ENCODE assay signal across 8 mouse cellular contexts in genomic region chr12:80644506-80644868, GRCm38 (mm10). TPM values are rescaled to one million over a fixed set of nuclear protein-coding genes. Genes with fewer than 3 reads are reported as not detected.
DNase-seq lines count a peak whose midpoint lies in the region; ATAC-seq and TF ChIP-seq lines count a peak whose summit lies in the region.

No protein-coding gene starts in this region.

- ATAC-seq in intestine, embryonic 14.5 days (replicated peaks; ENCODE audit: low FRiP score, low TSS enrichment, low read depth) = no peak

- TF ChIP-seq POLR2A in myocyte (IDR thresholded peaks at IDR 0.05; ENCODE audit: insufficient read length, low read depth) = no peak

- peaks cover 34% of the 10 kb centered on the region for H3K4me1 ChIP-seq in embryonic facial prominence, embryonic 10.5 days
- H3K4me1 ChIP-seq in intestine, embryonic 14.5 days (replicated peaks; ENCODE audit: control insufficient read depth, insufficient read depth, low read length) = peaks cover 24% of the 10 kb centered on the region

- peaks cover 36% of the 10 kb centered on the region for H3K36me3 ChIP-seq in embryonic facial prominence, embryonic 10.5 days (replicated peaks)
- H3K36me3 ChIP-seq in intestine, embryonic 14.5 days (ENCODE audit: control insufficient read depth, insufficient read depth, low read length) = peaks cover 32% of the 10 kb centered on the region
- peaks cover 23% of the 10 kb centered on the region for H3K36me3 ChIP-seq in myocyte (ENCODE audit: control insufficient read depth, insufficient read depth)

- H3ac ChIP-seq in myocyte (ENCODE audit: control insufficient read depth, insufficient read length) = peak overlapping the region; percentile 46

- H3K4me3 ChIP-seq in left cerebral cortex, adult 2 months = peak overlapping the region; percentile 81
- peak overlapping the region; percentile 99 for H3K4me3 ChIP-seq in embryonic facial prominence, embryonic 10.5 days
- H3K4me3 ChIP-seq in intestine, embryonic 14.5 days (ENCODE audit: low read depth, low read length) = peak overlapping the region; percentile 94
- H3K4me3 ChIP-seq in myocyte = peak overlapping the region; percentile 87

- no peak for TF ChIP-seq CTCF in left cerebral cortex, adult 2 months (IDR thresholded peaks at IDR 0.05)

- H3K9ac ChIP-seq in intestine, embryonic 14.5 days (ENCODE audit: low read length) = peak overlapping the region; percentile 96

- intact Hi-C loops in left cerebral cortex, adult 2 months (cut with DNase I) = loop anchor here (5.0 kb wide), 2 partner anchors 147 to 1782 kb away; partner anchors contain the start of genes Atp6v1d and Eif2s1

- no peaks in the 10 kb centered on the region for H3K9me3 ChIP-seq in embryonic facial prominence, embryonic 10.5 days
- no peaks in the 10 kb centered on the region for H3K9me3 ChIP-seq in intestine, embryonic 14.5 days (ENCODE audit: control insufficient read depth, low read length)

- H3K4me2 ChIP-seq in intestine, embryonic 14.5 days (ENCODE audit: low read length) = peak overlapping the region; percentile 95
- peak overlapping the region; percentile 63 for H3K4me2 ChIP-seq in myocyte (ENCODE audit: low read depth)

- peak overlapping the region; percentile 97 for H3K27ac ChIP-seq in left cerebral cortex, adult 2 months
- peak overlapping the region; percentile 99 for H3K27ac ChIP-seq in embryonic facial prominence, embryonic 10.5 days (replicated peaks)
- H3K27ac ChIP-seq in intestine, embryonic 14.5 days (ENCODE audit: low read depth) = no peak overlapping the region

- peak in 1 of 2 experiments; percentile 15 for DNase-seq in left cerebral cortex, adult 2 months (ENCODE audit: extremely low spot score in 1 of 2, low spot score in 2 of 2)
- DNase-seq in left cerebral cortex, adult 11 months (ENCODE audit: low spot score) = no peak
- no peak for DNase-seq in embryonic facial prominence, embryonic 10.5 days (ENCODE audit: low spot score)
- no peak for DNase-seq in intestine, embryonic 14.5 days (ENCODE audit: low spot score)
- no peak for DNase-seq in T-cell, adult 2 months (ENCODE audit: low spot score)
- DNase-seq in kidney, adult 18-20 months = no peak
- no peak for DNase-seq in ovary, postnatal 14 days (ENCODE audit: low spot score)

- H3K79me2 ChIP-seq in myocyte (ENCODE audit: control insufficient read depth, insufficient read depth) = peaks cover 92% of the 10 kb centered on the region

- H3K27me3 ChIP-seq in embryonic facial prominence, embryonic 10.5 days (replicated peaks; ENCODE audit: low read depth, poor library complexity, severe bottlenecking) = no peaks in the 10 kb centered on the region
- H3K27me3 ChIP-seq in intestine, embryonic 14.5 days (replicated peaks; ENCODE audit: control insufficient read depth, insufficient read depth, low read length) = no peaks in the 10 kb centered on the region
- no peaks in the 10 kb centered on the region for H3K27me3 ChIP-seq in myocyte (ENCODE audit: control insufficient read depth, insufficient read depth, insufficient read length)

- 10% methylated on average over 18 of the region's 18 CpGs for WGBS in embryonic facial prominence, embryonic 10.5 days
- 6% methylated on average over 18 of the region's 18 CpGs for WGBS in intestine, embryonic 14.5 days

TF ChIP-seq in myocyte, 11 proteins besides CTCF, POLR2A, EP300 and RAD21:
- TF ChIP-seq CEBPB (IDR thresholded peaks at IDR 0.05; ENCODE audit: insufficient read depth, poor library complexity, severe bottlenecking) = no peak
- no peak for TF ChIP-seq USF1 (IDR thresholded peaks at IDR 0.05; ENCODE audit: low read depth)
- TF ChIP-seq TCF12 (IDR thresholded peaks at IDR 0.05; ENCODE audit: insufficient read depth, poor library complexity, severe bottlenecking) = no peak
- TF ChIP-seq REST (IDR thresholded peaks at IDR 0.05; ENCODE audit: insufficient read depth, insufficient read length) = no peak
- no peak for TF ChIP-seq MYOD1 (IDR thresholded peaks at IDR 0.05; ENCODE audit: control insufficient read depth in 1 of 3, insufficient read length in 2 of 3, low read depth in 2 of 3)
- TF ChIP-seq MAX (IDR thresholded peaks at IDR 0.05; ENCODE audit: low read depth) = no peak
- TF ChIP-seq SRF (IDR thresholded peaks at IDR 0.05; ENCODE audit: control insufficient read depth, insufficient read length, low read depth) = no peak
- TF ChIP-seq TCF3 (IDR thresholded peaks at IDR 0.05; ENCODE audit: insufficient read length, low read depth) = no peak
- TF ChIP-seq POLR2AphosphoS2 (IDR thresholded peaks at IDR 0.05; ENCODE audit: insufficient read length, low read depth) = no peak
- no peak for TF ChIP-seq E2F4 (IDR thresholded peaks at IDR 0.05; ENCODE audit: insufficient read depth)

RNA-seq across cellular contexts. Expression of gene Erh, which starts 0.3 kb away (rescaled TPM):
- total RNA-seq in left cerebral cortex, adult 2 months (2021) = 10 to 100 TPM; 33.7 to 36.8 TPM
- polyA plus RNA-seq in embryonic facial prominence, embryonic 10.5 days (2016; fragmentation: Nextera tagmentation; extraction: Ambion mirVana) = 502 and 512 TPM in 2 replicates
- polyA plus RNA-seq in intestine, embryonic 14.5 days (2014; fragmentation: Nextera tagmentation; extraction: Ambion mirVana) = 316 and 325 TPM in 2 replicates
- polyA plus RNA-seq in myocyte (2012; fragmentation: generic; extraction: Trizol) = 164 TPM

RNA-seq across cellular contexts. Expression of gene Slc39a9, which starts 0.8 kb away (rescaled TPM):
- 10 to 100 TPM; 36.6 to 40.8 TPM for total RNA-seq in left cerebral cortex, adult 2 months (2021)
- 24.6 and 25.7 TPM in 2 replicates for polyA plus RNA-seq in embryonic facial prominence, embryonic 10.5 days (2016; fragmentation: Nextera tagmentation; extraction: Ambion mirVana)
- polyA plus RNA-seq in intestine, embryonic 14.5 days (2014; fragmentation: Nextera tagmentation; extraction: Ambion mirVana) = 26.1 and 29.4 TPM in 2 replicates
- polyA plus RNA-seq in myocyte (2012; fragmentation: generic; extraction: Trizol) = 16.6 TPM

RNA-seq across cellular contexts. Expression of gene Plekhd1, which starts 47.9 kb away (rescaled TPM):
- total RNA-seq in left cerebral cortex, adult 2 months (2021) = 1 to 10 TPM; 2.2 to 2.8 TPM
- 0.40 and 0.59 TPM in 2 replicates for polyA plus RNA-seq in embryonic facial prominence, embryonic 10.5 days (2016; fragmentation: Nextera tagmentation; extraction: Ambion mirVana)
- 11.8 and 12.1 TPM in 2 replicates for polyA plus RNA-seq in intestine, embryonic 14.5 days (2014; fragmentation: Nextera tagmentation; extraction: Ambion mirVana)
- not detected for polyA plus RNA-seq in myocyte (2012; fragmentation: generic; extraction: Trizol)
